Mouse (Mus musculus) bone marrow, adult 2 months (tissue): ENCODE results near the gene G3bp2.

ENCODE experiments used
- CTCF ChIP-seq: fragments of 200-500 bp; IDR thresholded peaks from 2 replicates; pipeline ENCODE4 v1.5.1; 2011; ENCODE audit warnings: low read length, control low read depth; ENCODE audit not compliant: control insufficient read depth, insufficient read depth
- POLR2A ChIP-seq: fragments of 200-500 bp; IDR thresholded peaks from 2 replicates; pipeline ENCODE4 v1.6.1; 2011; ENCODE audit warnings: low read depth, mild to moderate bottlenecking, control low read depth, low read length, borderline replicate concordance; ENCODE audit not compliant: control insufficient read depth

- TF ChIP-seq CTCF (no peak), POLR2A (no peak)
Measured at GRCm38 (mm10) chr5:92112175-92112574, 28.7 kb upstream of the G3bp2 start.
